Mouse (Mus musculus) hindbrain, embryonic 14.5 days (tissue): Measurements from ENCODE around the gene Acadm. TPM values are rescaled to one million over a fixed set of nuclear protein-coding genes. Genes with fewer than 3 reads are reported as not detected.

ENCODE experiments used
- ATAC-seq: fragments of 200-750 bp; cut with Nextera tagmentation; 2 replicates; pipeline ENCODE4 v1.8.0; 2017; ENCODE audit warnings: moderate number of reproducible peaks, mild to moderate bottlenecking, moderate TSS enrichment, moderate library complexity; ENCODE audit not compliant: low FRiP score
- DNase-seq: peaks from one replicate; pipeline ENCODE4 v3.0.0-alpha.2; 2015; ENCODE audit warnings: low spot score
- H3K27ac ChIP-seq: fragments of 300-500 bp; sonication (generic); 2 replicates; pipeline ENCODE4 v1.5.1; 2014; ENCODE audit warnings: mild to moderate bottlenecking, moderate library complexity
- H3K27me3 ChIP-seq: fragments of 300-500 bp; sonication (generic); 2 replicates; pipeline ENCODE4 v1.6.1; 2014; ENCODE audit warnings: mild to moderate bottlenecking, low read length, mixed read lengths; ENCODE audit not compliant: control insufficient read depth, insufficient read depth
- H3K36me3 ChIP-seq: fragments of 300-500 bp; sonication (generic); replicated peaks from 2 replicates; pipeline ENCODE4 v1.6.1; 2014; ENCODE audit not compliant: control insufficient read depth, insufficient read depth
- H3K4me1 ChIP-seq: fragments of 300-500 bp; sonication (generic); replicated peaks from 2 replicates; pipeline ENCODE4 v1.6.1; 2014; ENCODE audit warnings: antibody characterized with exemption, low read length, mixed read lengths; ENCODE audit not compliant: control insufficient read depth, insufficient read depth
- H3K4me2 ChIP-seq: fragments of 300-500 bp; sonication (generic); replicated peaks from 2 replicates; pipeline ENCODE4 v1.6.1; 2014; ENCODE audit warnings: mild to moderate bottlenecking, moderate library complexity
- H3K4me3 ChIP-seq: fragments of 300-500 bp; sonication (generic); replicated peaks from 2 replicates; pipeline ENCODE4 v1.5.1; 2014; ENCODE audit warnings: mild to moderate bottlenecking, low read length
- H3K9ac ChIP-seq: fragments of 300-500 bp; sonication (generic); 2 replicates; pipeline ENCODE4 v1.6.1; 2014
- H3K9me3 ChIP-seq: fragments of 300-500 bp; sonication (generic); 2 replicates; pipeline ENCODE4 v1.6.1; 2016; ENCODE audit warnings: low read length; ENCODE audit not compliant: control insufficient read depth
- WGBS: fragments of 180-500 bp; shearing (Covaris S2); extraction: QIAGEN DNeasy Blood & Tissue Kit; methylation state at CpG from one replicate; pipeline ENCODE4 v1.1.7; 2014; 5-methylcytosine and 5-hydroxymethylcytosine counted together
- polyA plus RNA-seq: library from polyadenylated mRNA; unstranded; fragments of >200 nt; fragmentation: Nextera tagmentation; extraction: Ambion mirVana; gene quantifications from 2 replicates; pipeline ENCODE4 v1.2.1, GENCODE M21; 2014

The Acadm gene
- polyA plus RNA-seq, 1 experiment from 2014 or later: 69.6 TPM

DNA sequence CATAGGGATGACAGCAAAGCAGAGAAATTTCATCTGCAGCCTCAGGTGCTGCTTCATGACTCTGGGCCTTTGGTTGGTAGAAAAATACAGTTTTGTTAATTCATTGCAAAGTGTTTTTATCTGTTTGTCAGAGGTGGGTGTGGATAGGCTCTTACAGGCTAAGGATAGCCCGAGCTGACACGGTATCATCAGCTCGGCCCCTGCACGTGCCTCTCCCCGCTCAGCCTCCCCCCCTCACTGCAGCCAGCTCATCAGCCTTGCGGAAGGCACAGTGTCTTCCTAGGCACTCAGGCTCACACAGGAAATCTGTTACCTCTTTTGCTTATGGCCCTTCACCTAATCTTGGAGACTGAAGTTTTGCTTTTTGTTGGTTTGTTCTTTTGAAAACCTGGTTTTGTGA, 56.3 kb downstream of the Acadm start:
- WGBS: 80% methylated on average over 6 of the region's 6 CpGs
- ATAC-seq: no peak
- no peaks in the 10 kb centered on the region for H3K27me3 ChIP-seq
- H3K27ac ChIP-seq: no peak overlapping the region
- no peaks in the 10 kb centered on the region for H3K4me1 ChIP-seq
- no peaks in the 10 kb centered on the region for H3K9me3 ChIP-seq
- H3K4me3 ChIP-seq: no peak overlapping the region
- H3K4me2 ChIP-seq: no peak overlapping the region
- H3K36me3 ChIP-seq: no peaks in the 10 kb centered on the region
- DNase-seq: no peak
- no peak overlapping the region for H3K9ac ChIP-seq

DNA sequence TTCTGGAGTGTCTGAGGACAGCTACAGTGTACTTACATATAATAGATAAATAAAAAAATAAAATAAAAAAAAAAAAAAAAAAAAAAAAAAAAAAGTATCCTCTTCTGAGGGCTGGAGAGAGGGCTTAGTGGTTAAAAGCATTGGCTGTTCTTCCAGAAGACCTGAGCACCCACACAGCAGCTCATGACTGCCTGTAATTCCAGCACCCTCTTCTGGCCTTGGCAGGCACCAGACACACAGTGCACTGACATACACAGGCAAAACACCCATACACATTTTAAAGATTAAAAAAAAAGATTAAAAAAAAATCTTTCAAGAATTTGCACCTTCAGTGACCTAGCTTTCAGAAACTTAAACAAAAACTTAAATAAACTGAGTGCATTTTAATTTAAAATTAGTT, 58.1 kb downstream of the Acadm start:
- H3K4me2 ChIP-seq: no peak overlapping the region
- H3K4me1 ChIP-seq: no peaks in the 10 kb centered on the region
- H3K27ac ChIP-seq: no peak overlapping the region
- no peaks in the 10 kb centered on the region for H3K27me3 ChIP-seq
- no peaks in the 10 kb centered on the region for H3K9me3 ChIP-seq
- H3K4me3 ChIP-seq: no peak overlapping the region
- H3K36me3 ChIP-seq: no peaks in the 10 kb centered on the region
- no peak overlapping the region for H3K9ac ChIP-seq
- DNase-seq: no peak
- no peak for ATAC-seq

Other genes starting within 250 kb of the Acadm start
- 25.3 and 28.3 TPM in 2 replicates for gene St6galnac3, start 219.5 kb downstream of the Acadm start, polyA plus RNA-seq
- 0.18 TPM in 1 of 2 replicates, not detected in the other for gene Asb17, start 100.4 kb downstream of the Acadm start, polyA plus RNA-seq
- 0.32 TPM in 1 of 2 replicates, not detected in the other for gene Msh4, start 38.5 kb downstream of the Acadm start, polyA plus RNA-seq
- 54.8 and 58.4 TPM in 2 replicates for gene Rabggtb, start 31.6 kb downstream of the Acadm start, polyA plus RNA-seq
- gene Slc44a5, start 28.8 kb upstream of the Acadm start, polyA plus RNA-seq: 11.3 and 14.0 TPM in 2 replicates